Mouse (Mus musculus) intestine, postnatal 0 days (tissue): ENCODE results near the gene Ankrd36. TPM values are rescaled to one million over a fixed set of nuclear protein-coding genes. Genes with fewer than 3 reads are reported as not detected.

Source experiments
- ATAC-seq: fragments of 200-750 bp; cut with Nextera tagmentation; 2 replicates; pipeline ENCODE4 v1.8.0; 2017; ENCODE audit warnings: mild to moderate bottlenecking, moderate TSS enrichment, moderate library complexity
- H3K27ac ChIP-seq: fragments of 300-500 bp; sonication (generic); 2 replicates; pipeline ENCODE4 v1.5.1; 2014; ENCODE audit warnings: mild to moderate bottlenecking, low read depth, low read length, moderate library complexity
- H3K27me3 ChIP-seq: fragments of 300-500 bp; sonication (generic); replicated peaks from 2 replicates; pipeline ENCODE4 v1.6.1; 2014; ENCODE audit warnings: low read length, mixed read lengths; ENCODE audit not compliant: control insufficient read depth, insufficient read depth
- H3K36me3 ChIP-seq: fragments of 300-500 bp; sonication (generic); 2 replicates; pipeline ENCODE4 v1.6.1; 2014; ENCODE audit warnings: mild to moderate bottlenecking, moderate library complexity; ENCODE audit not compliant: control insufficient read depth, insufficient read depth
- H3K4me1 ChIP-seq: fragments of 300-500 bp; sonication (generic); replicated peaks from 2 replicates; pipeline ENCODE4 v1.6.1; 2014; ENCODE audit warnings: antibody characterized with exemption, low read length, mixed read lengths; ENCODE audit not compliant: control insufficient read depth, insufficient read depth
- H3K4me2 ChIP-seq: fragments of 300-500 bp; sonication (generic); replicated peaks from 2 replicates; pipeline ENCODE4 v1.6.1; 2014; ENCODE audit warnings: low read depth, mild to moderate bottlenecking, moderate library complexity
- H3K4me3 ChIP-seq: fragments of 300-500 bp; sonication (generic); 2 replicates; pipeline ENCODE4 v1.5.1; 2014; ENCODE audit warnings: low read depth, low read length
- H3K9ac ChIP-seq: fragments of 300-500 bp; sonication (generic); 2 replicates; pipeline ENCODE4 v1.6.1; 2014; ENCODE audit warnings: mild to moderate bottlenecking, low read depth, low read length
- H3K9me3 ChIP-seq: fragments of 300-500 bp; sonication (generic); 2 replicates; pipeline ENCODE4 v1.6.1; 2016; ENCODE audit warnings: mixed run types; ENCODE audit not compliant: control insufficient read depth
- CTCF ChIP-seq: sonication (generic); IDR thresholded peaks from 2 replicates; pipeline ENCODE4 v1.5.1; 2016; ENCODE audit warnings: low read depth, mild to moderate bottlenecking, control low read depth, antibody characterized with exemption, moderate library complexity
- WGBS: fragments of 180-500 bp; shearing (Covaris S2); extraction: QIAGEN DNeasy Blood & Tissue Kit; methylation state at CpG from one replicate; pipeline ENCODE4 v1.1.7; 2014; 5-methylcytosine and 5-hydroxymethylcytosine counted together
- polyA plus RNA-seq: library from polyadenylated mRNA; unstranded; fragments of >200 nt; fragmentation: Nextera tagmentation; extraction: Ambion mirVana; gene quantifications from 2 replicates; pipeline ENCODE4 v1.2.1, GENCODE M21; 2015

The Ankrd36 gene
- polyA plus RNA-seq, 1 experiment from 2014 or later: not detected

DNA sequence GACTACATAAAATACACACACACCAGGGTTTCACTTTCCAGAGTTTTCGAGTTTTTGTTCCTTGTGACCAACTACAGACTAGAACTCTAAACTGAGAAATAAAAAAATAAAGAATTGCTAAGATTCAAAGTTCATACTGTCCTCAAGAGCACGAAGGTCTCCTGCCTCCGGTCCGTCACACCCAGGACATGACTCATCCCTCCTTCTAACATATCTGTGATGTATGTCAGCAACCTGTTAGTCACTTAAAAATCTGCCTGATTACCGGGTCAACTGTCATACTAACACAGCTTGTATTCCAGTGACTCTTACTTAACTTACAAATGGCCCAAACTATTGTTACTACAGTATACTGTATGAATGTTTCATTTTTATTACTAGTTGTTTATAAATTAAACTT, 167.7 kb downstream of the Ankrd36 start:
- Histone ChIP-seq H3K4me1 (peaks cover 10% of the 10 kb centered on the region; the same call in 1 of the 2 replicates), H3K27ac (peak overlapping the region; percentile 66; the same call in 1 of the 2 replicates), H3K27me3 (no peaks in the 10 kb centered on the region), H3K4me2 (no peak overlapping the region), H3K36me3 (peaks cover 4% of the 10 kb centered on the region; the same call in 1 of the 2 replicates), H3K9ac (no peak overlapping the region), H3K4me3 (no peak overlapping the region), H3K9me3 (no peaks in the 10 kb centered on the region)
- 45% methylated on average over 5 of the region's 5 CpGs for WGBS
- ATAC-seq: peak; percentile 67
- no peak for TF ChIP-seq CTCF

Other genes with a start within 250 kb of the Ankrd36 start
- gene Znrf3, start 124.8 kb upstream of the Ankrd36 start, polyA plus RNA-seq: 3.2 and 3.5 TPM in 2 replicates
- gene Xbp1, start 49.0 kb upstream of the Ankrd36 start, polyA plus RNA-seq: 141 and 150 TPM in 2 replicates
- gene Ccdc117, start 27.5 kb upstream of the Ankrd36 start, polyA plus RNA-seq: 4.7 and 6.3 TPM in 2 replicates
- 173 and 190 TPM in 2 replicates for gene Mrps24, start 146.0 kb downstream of the Ankrd36 start, polyA plus RNA-seq
- gene Urgcp, start 192.7 kb downstream of the Ankrd36 start, polyA plus RNA-seq: 15.4 and 19.0 TPM in 2 replicates
- gene Dbnl, start 218.8 kb downstream of the Ankrd36 start, polyA plus RNA-seq: 93.0 and 99.7 TPM in 2 replicates
- 9.9 and 10.1 TPM in 2 replicates for gene Pgam2, start 234.0 kb downstream of the Ankrd36 start, polyA plus RNA-seq